Mouse (Mus musculus) neural tube, embryonic 14.5 days (tissue): ENCODE measurements around the gene Tmem235. TPM values are rescaled to one million over a fixed set of nuclear protein-coding genes. Genes with fewer than 3 reads are reported as not detected.
"Not testable (repeated sequence)": the region's sequence is repeated elsewhere in the genome, so short reads cannot be mapped to it uniquely, and the experiment has no call there.

Experiments
- ATAC-seq: fragments of 200-750 bp; cut with Nextera tagmentation; 2 replicates; pipeline ENCODE4 v1.8.0; 2017; ENCODE audit warnings: low read depth, mild to moderate bottlenecking, moderate TSS enrichment, moderate library complexity
- H3K27ac ChIP-seq: fragments of 300-500 bp; sonication (generic); 2 replicates; pipeline ENCODE4 v1.5.1; 2014; ENCODE audit warnings: low read depth, mild to moderate bottlenecking, control low read depth, low read length, moderate library complexity, mixed read lengths
- H3K27me3 ChIP-seq: fragments of 300-500 bp; sonication (generic); 2 replicates; pipeline ENCODE4 v1.6.1; 2014; ENCODE audit warnings: low read length; ENCODE audit not compliant: control insufficient read depth, insufficient read depth
- H3K36me3 ChIP-seq: fragments of 300-500 bp; sonication (generic); 2 replicates; pipeline ENCODE4 v1.6.1; 2014; ENCODE audit warnings: low read length, mixed read lengths; ENCODE audit not compliant: control insufficient read depth, insufficient read depth
- H3K4me1 ChIP-seq: fragments of 300-500 bp; sonication (generic); 2 replicates; pipeline ENCODE4 v1.6.1; 2014; ENCODE audit warnings: low read length; ENCODE audit not compliant: control insufficient read depth, insufficient read depth
- H3K4me2 ChIP-seq: fragments of 300-500 bp; sonication (generic); 2 replicates; pipeline ENCODE4 v1.6.1; 2014; ENCODE audit warnings: mild to moderate bottlenecking, low read depth, low read length, control low read depth
- H3K4me3 ChIP-seq: fragments of 300-500 bp; sonication (generic); 2 replicates; pipeline ENCODE4 v1.5.1; 2014; ENCODE audit warnings: low read depth, low read length, control low read depth, mixed read lengths
- H3K9ac ChIP-seq: fragments of 300-500 bp; sonication (generic); replicated peaks from 2 replicates; pipeline ENCODE4 v1.6.1; 2014; ENCODE audit warnings: low read depth, mild to moderate bottlenecking, control low read depth, low read length, mixed read lengths
- H3K9me3 ChIP-seq: fragments of 300-500 bp; sonication (generic); 2 replicates; pipeline ENCODE4 v1.6.1; 2016; ENCODE audit warnings: low read length; ENCODE audit not compliant: control insufficient read depth
- WGBS: fragments of 180-500 bp; shearing (Covaris S2); extraction: QIAGEN DNeasy Blood & Tissue Kit; methylation state at CpG from one replicate; pipeline ENCODE4 v1.1.7; 2014; 5-methylcytosine and 5-hydroxymethylcytosine counted together
- polyA plus RNA-seq: library from polyadenylated mRNA; unstranded; fragments of >200 nt; fragmentation: Nextera tagmentation; extraction: Ambion mirVana; gene quantifications from 2 replicates; pipeline ENCODE4 v1.2.1, GENCODE M21; 2014

Tmem235 gene
- polyA plus RNA-seq, result 0.15 TPM in 1 of 2 replicates, not detected in the other

DNA sequence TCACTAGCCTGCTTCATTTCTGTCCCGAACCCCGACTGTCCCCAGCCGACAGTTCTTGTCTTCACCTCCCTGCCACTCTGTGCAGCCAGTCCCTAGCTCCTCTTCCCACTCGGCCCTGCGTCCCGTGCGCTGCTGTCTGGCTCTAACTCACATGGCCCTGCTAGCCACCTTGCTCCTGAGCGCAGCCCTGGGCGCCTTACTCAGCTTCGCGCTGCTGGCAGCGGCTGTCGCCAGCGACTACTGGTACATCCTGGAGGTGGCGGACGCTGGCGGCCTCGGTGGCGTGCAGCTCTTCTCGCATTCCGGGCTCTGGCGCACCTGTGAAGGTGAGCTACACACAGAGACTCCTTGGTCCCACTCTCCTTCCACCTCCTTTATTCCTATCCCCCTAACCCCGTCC lies at the start of gene Tmem235:
TSS of gene Tmem235 (plus strand) at position 152 of the 400 bp plus-strand sequence.
- WGBS, result 3% methylated on average over 23 of the region's 23 CpGs
- no peak for ATAC-seq
- H3K36me3 ChIP-seq, result no peaks in the 10 kb centered on the region
- H3K9ac ChIP-seq, result no peak within 1 kb of the TSS
- no peak within 1 kb of the TSS for H3K4me3 ChIP-seq
- H3K4me1 ChIP-seq, result no peaks in the 10 kb centered on the region
- H3K4me2 ChIP-seq, result no peak within 1 kb of the TSS
- H3K9me3 ChIP-seq, result no peaks in the 10 kb centered on the region
- H3K27me3 ChIP-seq, result 0 out of 2 replicates have a peak, but pooled peaks cover 3% of the 10 kb centered on the region
- no peak within 1 kb of the TSS for H3K27ac ChIP-seq

- Histone ChIP-seq H3K36me3 (no peaks in the 10 kb centered on the region), H3K27me3 (peaks cover 7% of the 10 kb centered on the region), H3K4me2 (no peak overlapping the region), H3K4me3 (no peak overlapping the region), H3K27ac (no peak overlapping the region), H3K4me1 (no peaks in the 10 kb centered on the region), H3K9me3 (no peaks in the 10 kb centered on the region), H3K9ac (no peak overlapping the region)
- 80% methylated on average over 5 of the region's 5 CpGs for WGBS
- no peak for ATAC-seq
These were observed 46.7 kb upstream of the Tmem235 start for GRCm38 (mm10) chr11:117813867-117814266.

DNA sequence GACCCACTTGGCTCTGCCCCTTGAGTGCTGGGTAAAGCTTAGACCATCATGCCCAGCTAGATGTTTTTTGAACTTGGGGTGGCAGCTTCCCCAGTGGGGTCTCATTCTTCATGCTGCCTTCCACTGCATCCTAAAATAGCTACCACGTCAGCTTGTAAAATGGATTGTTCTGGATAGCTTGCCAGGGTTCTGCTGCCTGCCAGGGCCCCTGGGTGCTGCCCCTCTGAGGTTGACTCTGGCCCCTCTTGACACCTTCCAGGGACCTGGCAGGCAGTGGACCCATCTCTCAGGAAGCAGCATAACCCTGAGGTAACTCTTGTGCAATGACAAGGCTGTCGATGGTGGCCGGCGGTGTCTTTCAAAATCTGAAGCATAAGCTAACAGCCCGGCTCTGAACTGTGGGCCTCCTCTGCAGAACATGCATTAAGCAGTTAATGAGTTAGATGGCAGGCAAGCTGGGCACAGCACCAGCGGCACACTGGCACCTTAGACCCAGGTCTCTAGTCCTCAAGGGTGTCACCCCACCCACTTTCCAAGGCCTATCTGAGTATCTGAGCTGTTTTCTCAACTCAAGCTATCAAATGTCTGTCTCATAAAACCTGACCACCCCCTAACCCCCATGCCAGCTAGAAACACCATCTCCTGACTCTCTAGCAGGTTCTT lies 45.7 kb upstream of the Tmem235 start:
- H3K4me2 ChIP-seq, result no peak overlapping the region
- ATAC-seq, result no peak
- WGBS, result 91% methylated on average over 6 of the region's 6 CpGs
- no peaks in the 10 kb centered on the region for H3K36me3 ChIP-seq
- no peak overlapping the region for H3K27ac ChIP-seq
- no peaks in the 10 kb centered on the region for H3K9me3 ChIP-seq
- peaks cover 3% of the 10 kb centered on the region; the same call in 1 of the 2 replicates for H3K27me3 ChIP-seq
- no peaks in the 10 kb centered on the region for H3K4me1 ChIP-seq
- H3K9ac ChIP-seq, result no peak overlapping the region
- no peak overlapping the region for H3K4me3 ChIP-seq

DNA sequence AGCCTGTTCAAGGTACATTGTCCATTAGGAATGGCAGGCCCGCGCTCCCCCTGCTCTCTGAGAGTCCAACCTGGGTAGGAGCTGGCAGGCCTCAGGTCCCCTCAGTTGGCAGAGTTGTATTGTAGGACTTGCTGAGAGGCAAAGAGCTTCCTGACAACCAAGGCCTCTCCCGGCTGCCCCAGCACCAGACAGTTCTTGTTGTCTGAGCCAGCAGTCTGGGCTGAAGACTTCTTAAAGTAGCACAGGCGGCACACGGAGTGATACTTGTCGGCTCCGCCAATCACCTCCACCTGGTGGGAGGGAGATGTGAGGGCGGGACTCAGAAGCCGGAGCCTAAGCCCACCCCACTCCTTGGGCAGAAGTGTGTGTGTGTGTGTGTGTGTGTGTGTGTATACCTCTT lies 44.7 kb upstream of the Tmem235 start:
- not testable (repeated sequence) for H3K9ac ChIP-seq, H3K4me2 ChIP-seq, H3K9me3 ChIP-seq, H3K4me3 ChIP-seq, ATAC-seq, H3K4me1 ChIP-seq, H3K27ac ChIP-seq, H3K36me3 ChIP-seq, H3K27me3 ChIP-seq
- 94% methylated on average over 9 of the region's 9 CpGs for WGBS

GRCm38 (mm10) chr11:117816389-117816996 lies 44.1 kb upstream of the Tmem235 start:
- no peaks in the 10 kb centered on the region for H3K9me3 ChIP-seq
- no peaks in the 10 kb centered on the region for H3K27me3 ChIP-seq
- no peak overlapping the region for H3K4me2 ChIP-seq
- WGBS, result 91% methylated on average over 11 of the region's 13 CpGs
- no peak for ATAC-seq
- no peaks in the 10 kb centered on the region for H3K4me1 ChIP-seq
- H3K4me3 ChIP-seq, result no peak overlapping the region
- no peak overlapping the region for H3K9ac ChIP-seq
- no peaks in the 10 kb centered on the region for H3K36me3 ChIP-seq
- H3K27ac ChIP-seq, result no peak overlapping the region

- H3K27ac ChIP-seq, result no peak overlapping the region
- no peak overlapping the region for H3K4me3 ChIP-seq
- no peak overlapping the region for H3K4me2 ChIP-seq
- no peak overlapping the region for H3K9ac ChIP-seq
- 60% methylated on average over 8 of the region's 8 CpGs for WGBS
- no peaks in the 10 kb centered on the region for H3K27me3 ChIP-seq
- H3K9me3 ChIP-seq, result no peaks in the 10 kb centered on the region
- H3K4me1 ChIP-seq, result 0 out of 2 replicates have a peak, but pooled peaks cover 3% of the 10 kb centered on the region
- no peak for ATAC-seq
- H3K36me3 ChIP-seq, result no peaks in the 10 kb centered on the region
These were observed 41.5 kb upstream of the Tmem235 start for GRCm38 (mm10) chr11:117819095-117819494.

GRCm38 (mm10) chr11:117820173-117820572 lies 40.4 kb upstream of the Tmem235 start:
- Histone ChIP-seq H3K9ac (no peak overlapping the region), H3K27me3 (no peaks in the 10 kb centered on the region), H3K9me3 (no peaks in the 10 kb centered on the region), H3K4me1 (peaks cover 10% of the 10 kb centered on the region; the same call in 1 of the 2 replicates), H3K4me3 (no peak overlapping the region), H3K36me3 (no peaks in the 10 kb centered on the region), H3K27ac (no peak overlapping the region), H3K4me2 (no peak overlapping the region)
- 95% methylated on average over 7 of the region's 7 CpGs for WGBS
- ATAC-seq, result no peak

GRCm38 (mm10) chr11:117821868-117822267 lies 38.7 kb upstream of the Tmem235 start:
- H3K4me1 ChIP-seq, result peaks cover 21% of the 10 kb centered on the region
- H3K9ac ChIP-seq, result no peak overlapping the region
- no peaks in the 10 kb centered on the region for H3K9me3 ChIP-seq
- H3K36me3 ChIP-seq, result no peaks in the 10 kb centered on the region
- no peak overlapping the region for H3K4me3 ChIP-seq
- 92% methylated on average over 9 of the region's 9 CpGs for WGBS
- no peak overlapping the region for H3K4me2 ChIP-seq
- ATAC-seq, result no peak
- H3K27ac ChIP-seq, result no peak overlapping the region
- H3K27me3 ChIP-seq, result no peaks in the 10 kb centered on the region

- ATAC-seq, result no peak
- no peaks in the 10 kb centered on the region for H3K36me3 ChIP-seq
- no peaks in the 10 kb centered on the region for H3K9me3 ChIP-seq
- H3K27ac ChIP-seq, result no peak overlapping the region
- WGBS, result 79% methylated on average over 7 of the region's 7 CpGs
- H3K4me2 ChIP-seq, result no peak overlapping the region
- H3K27me3 ChIP-seq, result no peaks in the 10 kb centered on the region
- peaks cover 21% of the 10 kb centered on the region for H3K4me1 ChIP-seq
- H3K9ac ChIP-seq, result no peak overlapping the region
- no peak overlapping the region for H3K4me3 ChIP-seq
These were observed 37.8 kb upstream of the Tmem235 start for GRCm38 (mm10) chr11:117822728-117823241.
